Mouse (Mus musculus): ENCODE data around the gene Pink1.

- TF ChIP-seq CTCF (IDR thresholded peaks at IDR 0.05; ENCODE audit: low read depth), result no peak
- TF ChIP-seq EP300 (IDR thresholded peaks at IDR 0.05; ENCODE audit: low read depth), result no peak
These were observed 32.7 kb downstream of the Pink1 start for GRCm38 (mm10) chr4:138293261-138293948.

Data from liver, embryonic 14.5 days (tissue).